In the genomic region with DNA sequence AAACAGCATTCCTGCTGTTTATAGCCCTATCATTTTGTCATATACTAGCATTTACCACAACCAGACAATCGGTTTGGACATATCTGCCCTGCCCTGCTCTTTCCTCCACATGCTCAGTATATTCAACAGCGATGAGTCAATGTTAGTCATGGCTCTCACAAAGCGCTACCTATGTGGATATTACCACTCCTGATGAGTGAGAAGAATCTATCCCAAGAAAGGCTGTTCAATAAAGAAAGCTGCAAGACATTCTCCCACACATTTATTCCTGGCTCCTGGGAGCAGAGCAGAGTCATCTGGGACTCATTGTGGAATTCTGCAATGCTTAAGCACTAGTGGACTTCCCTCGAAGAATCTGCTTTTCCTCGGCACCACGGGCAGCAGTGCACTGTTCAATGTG, we compare ENCODE assay signal across 13 mouse cellular contexts.
"Had no signal": no experiment of that assay in that cellular context is flagged by ENCODE, and none has a peak within 500 bp of the region (broad histone marks: within the 10 kb centered on the region; RNA-seq: fewer than 3 reads in every experiment).

No protein-coding gene starts in this region.

- DNase-seq: lung, adult 18-20 months; lung, embryonic 14.5 days; lung, postnatal 10 days; lung, postnatal 4 days; midbrain, embryonic 14.5 days; retina, postnatal 1 day; right cerebral cortex, postnatal 25 days; right cerebral cortex, postnatal 4 days; spleen, adult 18-20 months; thymus, adult 2 months; thymus, postnatal 25 days; thymus, postnatal 4 days had no signal

- ATAC-seq: midbrain, embryonic 16.5 days had no signal
